Mouse (Mus musculus) naive thymus-derived CD4-positive, alpha-beta T cell, adult 5 months (primary cell): ENCODE results near the gene Recql. TPM values are rescaled to one million over a fixed set of nuclear protein-coding genes. Genes with fewer than 3 reads are reported as not detected.

ENCODE experiments used
- polyA plus RNA-seq: library from polyadenylated mRNA; unstranded; fragments of 100-300 nt; shearing (Covaris generic); gene quantifications from one replicate; pipeline ENCODE4 v1.2.1, GENCODE M21; 2017

The Recql gene
- polyA plus RNA-seq, result 43.9 TPM

DNA sequence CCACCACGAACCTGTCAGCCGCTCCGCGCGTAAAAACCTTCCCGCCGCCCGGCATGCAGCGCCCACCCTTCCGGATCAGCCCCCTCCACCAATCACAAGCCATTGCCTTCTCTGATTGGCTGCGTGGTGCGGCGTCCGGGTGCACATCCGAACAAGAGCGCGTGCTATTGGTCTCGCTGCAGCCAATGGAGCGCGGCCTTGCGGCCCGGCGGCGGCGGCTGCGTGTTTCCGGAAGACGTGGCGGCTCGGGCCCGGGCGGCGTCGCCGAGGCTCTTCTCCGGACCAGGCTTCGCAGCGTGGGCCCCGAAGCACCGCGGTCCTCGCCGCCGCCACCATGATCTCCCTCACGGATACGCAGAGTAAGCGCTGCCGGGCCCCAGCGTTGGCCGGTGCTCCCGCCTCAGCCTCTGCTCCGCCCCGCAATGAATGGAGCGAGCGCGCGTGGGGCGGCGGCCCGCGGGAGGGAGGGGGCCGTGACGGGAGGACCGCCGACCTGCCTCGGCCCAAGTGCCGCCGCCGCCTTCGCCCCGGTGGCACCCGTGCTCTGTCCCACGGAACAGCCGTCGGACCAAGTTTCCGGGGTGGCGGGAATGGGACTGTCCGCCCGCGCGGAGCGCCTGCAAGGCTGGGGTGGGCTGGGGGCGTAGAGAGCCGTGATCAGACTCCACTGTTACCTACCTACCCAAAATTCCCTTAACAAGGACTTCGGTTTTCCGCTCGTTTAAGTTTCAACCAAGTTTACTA lies at the start of gene Recql, which contains the start of gene Golt1b:
Gene Recql, minus strand, starts transcription at position 77 of the 744 bp plus-strand sequence.
Gene Golt1b, plus strand, starts transcription at position 211 of the 744 bp plus-strand sequence.

GRCm38 (mm10) chr6:142412906-142413491 lies 26.1 kb upstream of the Recql start, which contains the start of gene Spx:
Gene Spx (plus strand): TSS chr6:142413441.

GRCm38 (mm10) chr6:142345440-142346038 lies 41.3 kb downstream of the Recql start, which contains the start of gene Pyroxd1:
Gene Pyroxd1 (plus strand): TSS chr6:142345654.

GRCm38 (mm10) chr6:142322881-142323280 lies 64.0 kb downstream of the Recql start, which contains the start of gene Slco1a5:
Gene Slco1a5 (minus strand): TSS chr6:142322981.

Other genes with a start within 250 kb of the Recql start
- 1.6 TPM for gene Slco1a6, start 178.6 kb downstream of the Recql start, polyA plus RNA-seq
- not detected for gene Iapp, start 88.7 kb downstream of the Recql start, polyA plus RNA-seq
- gene Slco1a5, start 64.1 kb downstream of the Recql start, polyA plus RNA-seq, result not detected
- 20.3 TPM for gene Pyroxd1, start 41.4 kb downstream of the Recql start, polyA plus RNA-seq
- 30.9 TPM for gene Golt1b, start 134 bp upstream of the Recql start, polyA plus RNA-seq
- not detected for gene Spx, start 26.4 kb upstream of the Recql start, polyA plus RNA-seq
- not detected for gene Gys2, start 86.0 kb upstream of the Recql start, polyA plus RNA-seq
- gene Ldhb, start 120.9 kb upstream of the Recql start, polyA plus RNA-seq, result 66.7 TPM
- gene Kcnj8, start 184.5 kb upstream of the Recql start, polyA plus RNA-seq, result 0.17 TPM